Mouse (Mus musculus) midbrain, embryonic 14.5 days (tissue): Measurements from ENCODE around the gene Pecr. TPM values are rescaled to one million over a fixed set of nuclear protein-coding genes. Genes with fewer than 3 reads are reported as not detected.
A peak's percentile ranks its signal among the peaks of the same experiment; 100 is the strongest.
"Not testable (repeated sequence)": the region's sequence is repeated elsewhere in the genome, so short reads cannot be mapped to it uniquely, and the experiment has no call there.

Source experiments
- ATAC-seq: fragments of 200-750 bp; cut with Nextera tagmentation; 2 replicates; pipeline ENCODE4 v1.8.0; 2017; ENCODE audit warnings: moderate number of reproducible peaks, moderate library complexity; ENCODE audit not compliant: low FRiP score, low TSS enrichment
- DNase-seq: peaks from one replicate; pipeline ENCODE4 v3.0.0-alpha.2; 2015
- H3K27ac ChIP-seq: fragments of 300-500 bp; sonication (generic); replicated peaks from 2 replicates; pipeline ENCODE4 v1.5.1; 2014; ENCODE audit warnings: mild to moderate bottlenecking, low read depth, low read length, moderate library complexity
- H3K27me3 ChIP-seq: fragments of 300-500 bp; sonication (generic); 2 replicates; pipeline ENCODE4 v1.6.1; 2014; ENCODE audit warnings: low read length, control low read depth, mixed read lengths; ENCODE audit not compliant: control insufficient read depth, insufficient read depth
- H3K36me3 ChIP-seq: fragments of 300-500 bp; sonication (generic); 2 replicates; pipeline ENCODE4 v1.6.1; 2014; ENCODE audit warnings: low read length, control low read depth; ENCODE audit not compliant: control insufficient read depth, insufficient read depth
- H3K4me1 ChIP-seq: fragments of 300-500 bp; sonication (generic); 2 replicates; pipeline ENCODE4 v1.6.1; 2014; ENCODE audit warnings: mild to moderate bottlenecking, antibody characterized with exemption, low read length, control low read depth; ENCODE audit not compliant: control insufficient read depth, insufficient read depth
- H3K4me2 ChIP-seq: fragments of 300-500 bp; sonication (generic); 2 replicates; pipeline ENCODE4 v1.6.1; 2014; ENCODE audit warnings: mild to moderate bottlenecking, low read length, moderate library complexity
- H3K4me3 ChIP-seq: fragments of 300-500 bp; sonication (generic); replicated peaks from 2 replicates; pipeline ENCODE4 v1.5.1; 2014; ENCODE audit warnings: low read depth, low read length
- H3K9ac ChIP-seq: fragments of 300-500 bp; sonication (generic); replicated peaks from 2 replicates; pipeline ENCODE4 v1.6.1; 2014; ENCODE audit warnings: mild to moderate bottlenecking, low read length, moderate library complexity
- H3K9me3 ChIP-seq: fragments of 300-500 bp; sonication (generic); 2 replicates; pipeline ENCODE4 v1.6.1; 2016; ENCODE audit warnings: low read length, control low read depth, mixed read lengths; ENCODE audit not compliant: control insufficient read depth
- WGBS: fragments of 180-500 bp; shearing (Covaris S2); extraction: QIAGEN DNeasy Blood & Tissue Kit; methylation state at CpG from one replicate; pipeline ENCODE4 v1.1.7; 2014; 5-methylcytosine and 5-hydroxymethylcytosine counted together
- polyA plus RNA-seq: library from polyadenylated mRNA; unstranded; fragments of >200 nt; fragmentation: Nextera tagmentation; extraction: Ambion mirVana; gene quantifications from 2 replicates; pipeline ENCODE4 v1.2.1, GENCODE M21; 2014

Pecr gene
- polyA plus RNA-seq, 1 experiment from 2014 or later = 7.7 TPM

GRCm38 (mm10) chr1:72236363-72237006 lies 47.6 kb downstream of the Pecr start:
- peak; percentile 86 for DNase-seq
- H3K27me3 ChIP-seq, H3K36me3 ChIP-seq, H3K9me3 ChIP-seq, H3K4me1 ChIP-seq: not testable (repeated sequence)
- H3K4me3 ChIP-seq = peak overlapping the region; percentile 53
- H3K27ac ChIP-seq = peak overlapping the region; percentile 78
- WGBS = under 1% methylated on average over 35 of the region's 50 CpGs
- peak; percentile 85 for ATAC-seq
- peak overlapping the region; percentile 64 for H3K9ac ChIP-seq
- peak overlapping the region; percentile 62 for H3K4me2 ChIP-seq

- not testable (repeated sequence) for H3K9me3 ChIP-seq, ATAC-seq, H3K27me3 ChIP-seq, H3K4me1 ChIP-seq, H3K4me3 ChIP-seq, H3K9ac ChIP-seq, H3K4me2 ChIP-seq, DNase-seq, H3K36me3 ChIP-seq, H3K27ac ChIP-seq
- 85% methylated on average over 10 of the region's 10 CpGs for WGBS
Measured at GRCm38 (mm10) chr1:72232592-72232991, 51.5 kb downstream of the Pecr start.

- 16% methylated on average over 3 of the region's 3 CpGs for WGBS
- H3K36me3 ChIP-seq = no peaks in the 10 kb centered on the region
Measured at GRCm38 (mm10) chr1:72228974-72229373, 55.1 kb downstream of the Pecr start.

GRCm38 (mm10) chr1:72227546-72227945 lies 56.6 kb downstream of the Pecr start:
- ATAC-seq (no peak), DNase-seq (no peak)
- 89% methylated on average over 5 of the region's 5 CpGs for WGBS
- no peaks in the 10 kb centered on the region for H3K9me3 ChIP-seq
- no peak overlapping the region for H3K4me2 ChIP-seq
- H3K27ac ChIP-seq = no peak overlapping the region
- no peak overlapping the region for H3K9ac ChIP-seq
- no peaks in the 10 kb centered on the region for H3K36me3 ChIP-seq
- no peaks in the 10 kb centered on the region for H3K4me1 ChIP-seq
- H3K27me3 ChIP-seq = peaks cover 10% of the 10 kb centered on the region
- no peak overlapping the region for H3K4me3 ChIP-seq

More at GRCm38 (mm10) chr1:72228974-72229373, 55.1 kb downstream of the Pecr start:
- no peak overlapping the region for H3K4me3 ChIP-seq
- no peak for ATAC-seq
- H3K4me2 ChIP-seq = no peak overlapping the region
- H3K27ac ChIP-seq = no peak overlapping the region
- H3K9me3 ChIP-seq = no peaks in the 10 kb centered on the region
- H3K27me3 ChIP-seq = peaks cover 5% of the 10 kb centered on the region
- no peak overlapping the region for H3K9ac ChIP-seq
- no peak for DNase-seq
- no peaks in the 10 kb centered on the region for H3K4me1 ChIP-seq

- 62% methylated on average over 4 of the region's 4 CpGs for WGBS
- Histone ChIP-seq H3K9ac (no peak overlapping the region), H3K4me2 (peak overlapping the region; percentile 62), H3K9me3 (no peaks in the 10 kb centered on the region), H3K4me1 (no peaks in the 10 kb centered on the region), H3K36me3 (no peaks in the 10 kb centered on the region), H3K27me3 (peaks cover 10% of the 10 kb centered on the region), H3K4me3 (no peak overlapping the region), H3K27ac (no peak overlapping the region)
- ATAC-seq (no peak), DNase-seq (no peak)
Measured at GRCm38 (mm10) chr1:72226887-72227481, 57.1 kb downstream of the Pecr start.

- peak overlapping the region; percentile 39 for H3K4me3 ChIP-seq
Measured at GRCm38 (mm10) chr1:72226172-72226886, 57.8 kb downstream of the Pecr start.

GRCm38 (mm10) chr1:72225720-72226171 lies 58.4 kb downstream of the Pecr start:
- H3K4me3 ChIP-seq = peak overlapping the region; percentile 39
- peak overlapping the region; percentile 62 for H3K4me2 ChIP-seq
- 0 out of 2 replicates have a peak overlapping the region, but pooled peaks have one; percentile 37 for H3K27ac ChIP-seq
- ATAC-seq (peak; percentile 89), DNase-seq (peak; percentile 92)
- H3K9me3 ChIP-seq, H3K36me3 ChIP-seq, H3K4me1 ChIP-seq: not testable (repeated sequence)
- H3K9ac ChIP-seq = peak overlapping the region; percentile 49; the same call in 1 of the 2 replicates
- WGBS = 2% methylated on average over 25 of the region's 31 CpGs
- peaks cover 10% of the 10 kb centered on the region for H3K27me3 ChIP-seq

More at GRCm38 (mm10) chr1:72226172-72226886, 57.8 kb downstream of the Pecr start:
- 1% methylated on average over 9 of the region's 18 CpGs for WGBS
- no peaks in the 10 kb centered on the region for H3K9me3 ChIP-seq
- no peaks in the 10 kb centered on the region for H3K36me3 ChIP-seq
- peak overlapping the region; percentile 49; the same call in 1 of the 2 replicates for H3K9ac ChIP-seq
- ATAC-seq (peak; percentile 86), DNase-seq (peak; percentile 81)
- no peaks in the 10 kb centered on the region for H3K4me1 ChIP-seq
- peak overlapping the region; percentile 62 for H3K4me2 ChIP-seq
- H3K27ac ChIP-seq = 0 out of 2 replicates have a peak overlapping the region, but pooled peaks have one; percentile 3
- H3K27me3 ChIP-seq = peaks cover 10% of the 10 kb centered on the region

- H3K4me3 ChIP-seq = peak overlapping the region; percentile 39
- 6% methylated on average over 13 of the region's 13 CpGs for WGBS
- 0 out of 2 replicates have a peak overlapping the region, but pooled peaks have one; percentile 37 for H3K27ac ChIP-seq
- H3K4me2 ChIP-seq = peak overlapping the region; percentile 62
- H3K4me1 ChIP-seq = no peaks in the 10 kb centered on the region
- ATAC-seq = no peak
- H3K36me3 ChIP-seq = no peaks in the 10 kb centered on the region
- no peak for DNase-seq
- H3K9ac ChIP-seq = peak overlapping the region; percentile 49; the same call in 1 of the 2 replicates
- H3K27me3 ChIP-seq = peaks cover 10% of the 10 kb centered on the region
- H3K9me3 ChIP-seq = no peaks in the 10 kb centered on the region
Measured at GRCm38 (mm10) chr1:72225054-72225718, 58.9 kb downstream of the Pecr start.
